Mouse (Mus musculus) heart, postnatal 36 days (tissue): ENCODE data around the gene Il1rl2. TPM values are rescaled to one million over a fixed set of nuclear protein-coding genes. Genes with fewer than 3 reads are reported as not detected.
"Not testable (repeated sequence)": the region's sequence is repeated elsewhere in the genome, so short reads cannot be mapped to it uniquely, and the experiment has no call there.

Experiments
- DNase-seq, 2 experiments: peaks; one replicate each; pipeline ENCODE4 v3.0.0; 2021 to 2022
- intact Hi-C: fragments of 180-260 bp; cut with DNase I; formaldehyde crosslinking; loops from one replicate; pipeline ENCODE4 v1.15.1; 2025
- total RNA-seq, 2 experiments: library from RNA; stranded (reverse); gene quantifications; 2 replicates each; pipeline ENCODE4 v1.2.3; 2021

Gene Il1rl2
- total RNA-seq: 1 to 10 TPM; 1.8 to 2.4 TPM

GRCm38 (mm10) chr1:40324457-40324856 lies at the start of gene Il1rl2:
Gene Il1rl2 (plus strand): TSS chr1:40324610.
- intact Hi-C loops: no loop called here

GRCm38 (mm10) chr1:40275285-40276013 lies 49.0 kb upstream of the Il1rl2 start:
- DNase-seq: peak in 1 of 2 experiments; percentile 18
- intact Hi-C loops: no loop called here

More at GRCm38 (mm10) chr1:40324457-40324856, at the start of gene Il1rl2:
- DNase-seq: peak; percentile 23 to 46

GRCm38 (mm10) chr1:40277944-40278343 lies 46.5 kb upstream of the Il1rl2 start:
- no peak for DNase-seq
- intact Hi-C loops: no loop called here

GRCm38 (mm10) chr1:40278720-40279119 lies 45.7 kb upstream of the Il1rl2 start:
- DNase-seq: no peak

GRCm38 (mm10) chr1:40279182-40279743 lies 45.1 kb upstream of the Il1rl2 start:
- DNase-seq: no peak
- intact Hi-C loops: no loop called here

More at GRCm38 (mm10) chr1:40278720-40279119, 45.7 kb upstream of the Il1rl2 start:
- intact Hi-C loops: no loop called here

- no peak for DNase-seq
- intact Hi-C loops: no loop called here
These were observed 42.5 kb upstream of the Il1rl2 start for GRCm38 (mm10) chr1:40281950-40282349.

- intact Hi-C loops: no loop called here
- DNase-seq: no peak
These were observed 42.0 kb upstream of the Il1rl2 start for GRCm38 (mm10) chr1:40282394-40282793.

- DNase-seq: no peak
- intact Hi-C loops: no loop called here
These were observed 40.4 kb upstream of the Il1rl2 start for GRCm38 (mm10) chr1:40283995-40284394.

GRCm38 (mm10) chr1:40290489-40291255 lies 33.7 kb upstream of the Il1rl2 start:
- intact Hi-C loops: loop anchor here (2.0 to 5.0 kb wide), 2 partner anchors 108 to 174 kb away; no protein-coding TSS in a partner anchor
- DNase-seq: no peak

- intact Hi-C loops: loop anchor here (5.0 kb wide), 1 partner anchor 110 kb away; no protein-coding TSS in a partner anchor
- DNase-seq: no peak
These were observed 32.2 kb upstream of the Il1rl2 start for GRCm38 (mm10) chr1:40292231-40292630.

GRCm38 (mm10) chr1:40293891-40294290 lies 30.5 kb upstream of the Il1rl2 start:
- intact Hi-C loops: loop anchor here (5.0 kb wide), 1 partner anchor 112 kb away; no protein-coding TSS in a partner anchor
- no peak for DNase-seq

- DNase-seq: no peak
- intact Hi-C loops: loop anchor here (5.0 kb wide), 1 partner anchor 113 kb away; no protein-coding TSS in a partner anchor
These were observed 29.6 kb upstream of the Il1rl2 start for GRCm38 (mm10) chr1:40294824-40295223.

- DNase-seq: no peak
- intact Hi-C loops: no loop called here
These were observed 26.4 kb upstream of the Il1rl2 start for GRCm38 (mm10) chr1:40298053-40298452.

- intact Hi-C loops: no loop called here
- no peak for DNase-seq
These were observed 21.1 kb upstream of the Il1rl2 start for GRCm38 (mm10) chr1:40303179-40303866.

- DNase-seq, intact Hi-C loops: not testable (repeated sequence)
These were observed 20.1 kb upstream of the Il1rl2 start for GRCm38 (mm10) chr1:40304321-40304720.

GRCm38 (mm10) chr1:40306111-40306510 lies 18.3 kb upstream of the Il1rl2 start:
- no peak for DNase-seq
- intact Hi-C loops: no loop called here

- intact Hi-C loops: no loop called here
- DNase-seq: no peak
These were observed 13.3 kb upstream of the Il1rl2 start for GRCm38 (mm10) chr1:40311123-40311522.

GRCm38 (mm10) chr1:40311625-40312024 lies 12.8 kb upstream of the Il1rl2 start:
- no peak for DNase-seq
- intact Hi-C loops: no loop called here

GRCm38 (mm10) chr1:40314016-40314415 lies 10.4 kb upstream of the Il1rl2 start:
- no peak for DNase-seq
- intact Hi-C loops: no loop called here

- intact Hi-C loops: no loop called here
- DNase-seq: no peak
These were observed 6.8 kb upstream of the Il1rl2 start for GRCm38 (mm10) chr1:40317657-40318056.

- intact Hi-C loops: no loop called here
- DNase-seq: no peak
These were observed 2.6 kb upstream of the Il1rl2 start for GRCm38 (mm10) chr1:40321824-40322223.
